Mouse (Mus musculus): ENCODE measurements around the gene Gatb. TPM values are rescaled to one million over a fixed set of nuclear protein-coding genes. Genes with fewer than 3 reads are reported as not detected.

The Gatb gene
- polyA plus RNA-seq, 1 experiment from 2014 or later: 22.2 TPM

GRCm38 (mm10) chr3:85693013-85693412 is 119.1 kb downstream of the Gatb start:
- WGBS: 38% methylated on average over 3 of the region's 3 CpGs

GRCm38 (mm10) chr3:85695056-85695455 is 121.1 kb downstream of the Gatb start:
- Histone ChIP-seq H3K36me3 (no peaks in the 10 kb centered on the region), H3K27me3 (peaks cover 60% of the 10 kb centered on the region), H3K4me2 (replicated peaks) (no peak overlapping the region), H3K4me1 (no peaks in the 10 kb centered on the region), H3K4me3 (no peak overlapping the region), H3K9ac (no peak overlapping the region), H3K27ac (no peak overlapping the region), H3K9me3 (no peaks in the 10 kb centered on the region)
- ATAC-seq (ENCODE audit: low FRiP score, low read depth): no peak
- WGBS: 86% methylated on average over 3 of the region's 3 CpGs

More at GRCm38 (mm10) chr3:85693013-85693412, 119.1 kb downstream of the Gatb start:
- Histone ChIP-seq H3K4me2 (replicated peaks) (no peak overlapping the region), H3K4me3 (no peak overlapping the region), H3K4me1 (0 out of 2 replicates have a peak, but pooled peaks cover 12% of the 10 kb centered on the region), H3K27me3 (peaks cover 61% of the 10 kb centered on the region), H3K36me3 (no peaks in the 10 kb centered on the region), H3K9ac (no peak overlapping the region), H3K9me3 (no peaks in the 10 kb centered on the region), H3K27ac (no peak overlapping the region)
- ATAC-seq (ENCODE audit: low FRiP score, low read depth): no peak

GRCm38 (mm10) chr3:85698496-85698895 is 124.6 kb downstream of the Gatb start:
- no peak for ATAC-seq (ENCODE audit: low FRiP score, low read depth)
- no peak overlapping the region for H3K27ac ChIP-seq
- H3K4me1 ChIP-seq: no peaks in the 10 kb centered on the region
- no peaks in the 10 kb centered on the region for H3K36me3 ChIP-seq
- 84% methylated on average over 4 of the region's 4 CpGs for WGBS
- no peak overlapping the region for H3K9ac ChIP-seq
- H3K4me3 ChIP-seq: no peak overlapping the region
- H3K9me3 ChIP-seq: no peaks in the 10 kb centered on the region
- H3K27me3 ChIP-seq: peaks cover 36% of the 10 kb centered on the region
- no peak overlapping the region for H3K4me2 ChIP-seq (replicated peaks)

- Histone ChIP-seq H3K27me3 (peaks cover 10% of the 10 kb centered on the region), H3K27ac (no peak overlapping the region), H3K4me2 (replicated peaks) (no peak overlapping the region), H3K9me3 (0 out of 2 replicates have a peak, but pooled peaks cover 2% of the 10 kb centered on the region), H3K4me3 (no peak overlapping the region), H3K9ac (no peak overlapping the region), H3K36me3 (no peaks in the 10 kb centered on the region), H3K4me1 (no peaks in the 10 kb centered on the region)
- WGBS: 66% methylated on average over 6 of the region's 6 CpGs
- ATAC-seq (ENCODE audit: low FRiP score, low read depth): no peak
These were observed 129.4 kb downstream of the Gatb start for GRCm38 (mm10) chr3:85703141-85703882.

Other genes starting within 250 kb of the Gatb start
- 3.0 and 3.1 TPM in 2 replicates for gene Fam160a1, start 243.2 kb downstream of the Gatb start, polyA plus RNA-seq (2015; fragmentation: Nextera tagmentation; extraction: Ambion mirVana)

Measured in limb, embryonic 13.5 days (tissue).